Mouse (Mus musculus) heart, embryonic 12.5 days (tissue): ENCODE results near the gene Fam189a2. TPM values are rescaled to one million over a fixed set of nuclear protein-coding genes. Genes with fewer than 3 reads are reported as not detected.
A peak's percentile ranks its signal among the peaks of the same experiment; 100 is the strongest.

Experiments used
- ATAC-seq: fragments of 200-750 bp; cut with Nextera tagmentation; 2 replicates; pipeline ENCODE4 v1.8.0; 2017; ENCODE audit warnings: moderate TSS enrichment, moderate library complexity; ENCODE audit not compliant: insufficient number of reproducible peaks, low FRiP score
- H3K27ac ChIP-seq: fragments of 300-500 bp; sonication (generic); 2 replicates; pipeline ENCODE4 v1.5.1; 2016; ENCODE audit warnings: mild to moderate bottlenecking, moderate library complexity; ENCODE audit not compliant: poor library complexity, severe bottlenecking
- H3K27me3 ChIP-seq: fragments of 300-500 bp; sonication (generic); replicated peaks from 2 replicates; pipeline ENCODE4 v1.6.1; 2016; ENCODE audit warnings: mild to moderate bottlenecking, moderate library complexity
- H3K36me3 ChIP-seq: fragments of 300-500 bp; sonication (generic); 2 replicates; pipeline ENCODE4 v1.6.1; 2016; ENCODE audit warnings: mild to moderate bottlenecking, moderate library complexity
- H3K4me1 ChIP-seq: fragments of 300-500 bp; sonication (generic); replicated peaks from 2 replicates; pipeline ENCODE4 v1.6.1; 2016; ENCODE audit warnings: mild to moderate bottlenecking
- H3K4me2 ChIP-seq: fragments of 300-500 bp; sonication (generic); 2 replicates; pipeline ENCODE4 v1.6.1; 2016; ENCODE audit warnings: mild to moderate bottlenecking, moderate library complexity
- H3K4me3 ChIP-seq: fragments of 300-500 bp; sonication (generic); 2 replicates; pipeline ENCODE4 v1.5.1; 2016; ENCODE audit warnings: mild to moderate bottlenecking
- H3K9ac ChIP-seq: fragments of 300-500 bp; sonication (generic); 2 replicates; pipeline ENCODE4 v1.6.1; 2016; ENCODE audit warnings: mild to moderate bottlenecking, moderate library complexity
- H3K9me3 ChIP-seq: fragments of 300-500 bp; sonication (generic); replicated peaks from 2 replicates; pipeline ENCODE4 v1.6.1; 2016; ENCODE audit warnings: mild to moderate bottlenecking, moderate library complexity
- WGBS: fragments of 180-500 bp; shearing (Covaris S2); methylation state at CpG from one replicate; pipeline ENCODE4 v1.1.7; 2016; 5-methylcytosine and 5-hydroxymethylcytosine counted together
- polyA plus RNA-seq: library from polyadenylated mRNA; unstranded; fragments of >200 nt; fragmentation: Nextera tagmentation; extraction: Ambion mirVana; gene quantifications from 2 replicates; pipeline ENCODE4 v1.2.1, GENCODE M21; 2016

Gene Fam189a2
- polyA plus RNA-seq, 1 experiment from 2014 or later, result 4.8 TPM

DNA sequence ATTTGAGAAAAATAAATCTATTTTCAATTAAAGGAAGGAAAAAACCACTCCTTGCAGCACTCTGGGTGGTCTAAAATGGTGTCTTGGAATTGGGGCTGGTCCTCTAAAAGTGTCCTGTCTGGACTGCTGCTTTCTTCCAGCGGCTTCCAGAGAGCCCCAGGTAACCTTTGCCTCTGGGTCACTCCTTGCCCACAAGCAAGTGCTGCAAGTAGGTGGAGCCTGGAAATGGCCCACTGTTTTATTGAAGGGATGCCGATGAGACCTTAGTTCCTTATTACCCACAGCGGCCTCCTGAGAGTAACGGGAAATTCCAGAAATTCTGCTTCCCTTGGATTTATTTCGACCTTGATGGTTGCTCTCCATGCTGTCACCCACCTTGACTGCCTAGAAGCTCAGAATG, 23.4 kb upstream of the Fam189a2 start:
- Histone ChIP-seq H3K27ac (peak overlapping the region; percentile 94), H3K4me1 (peaks cover 42% of the 10 kb centered on the region)
- no peak for ATAC-seq

DNA sequence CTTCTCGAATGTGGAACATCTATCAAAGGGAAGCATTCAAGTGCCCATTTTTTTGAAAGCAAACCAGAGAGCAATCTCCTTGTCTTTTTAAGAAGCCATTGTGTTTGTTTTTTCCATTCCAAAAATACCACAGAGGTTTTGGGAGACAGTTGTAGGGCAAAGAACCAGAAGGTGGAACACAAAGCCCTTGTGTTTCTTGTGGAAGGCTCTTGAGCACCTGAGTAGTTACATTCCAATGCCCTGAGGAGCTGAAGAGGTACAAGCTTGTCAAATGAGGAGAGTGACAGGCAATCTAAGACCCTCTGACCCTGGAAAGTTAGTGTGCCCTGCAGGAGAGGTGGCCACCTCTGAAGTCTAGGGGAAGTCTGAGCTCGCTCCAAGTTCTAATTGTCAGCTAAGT, 19.7 kb upstream of the Fam189a2 start:
- Histone ChIP-seq H3K9me3 (0 out of 2 replicates have a peak, but pooled peaks cover under 1% of the 10 kb centered on the region), H3K9ac (no peak overlapping the region), H3K4me1 (peaks cover 39% of the 10 kb centered on the region), H3K27me3 (no peaks in the 10 kb centered on the region), H3K27ac (peak overlapping the region; percentile 81), H3K4me2 (no peak overlapping the region), H3K36me3 (no peaks in the 10 kb centered on the region), H3K4me3 (no peak overlapping the region)
- 50% methylated on average over 2 of the region's 2 CpGs for WGBS
- no peak for ATAC-seq

More for the DNA sequence above, 23.4 kb upstream of the Fam189a2 start:
- H3K36me3 ChIP-seq, result no peaks in the 10 kb centered on the region
- 72% methylated on average over 5 of the region's 5 CpGs for WGBS
- H3K9ac ChIP-seq, result no peak overlapping the region
- H3K4me2 ChIP-seq, result no peak overlapping the region
- no peaks in the 10 kb centered on the region for H3K27me3 ChIP-seq
- H3K4me3 ChIP-seq, result no peak overlapping the region
- H3K9me3 ChIP-seq, result peaks cover 5% of the 10 kb centered on the region; the same call in 1 of the 2 replicates

DNA sequence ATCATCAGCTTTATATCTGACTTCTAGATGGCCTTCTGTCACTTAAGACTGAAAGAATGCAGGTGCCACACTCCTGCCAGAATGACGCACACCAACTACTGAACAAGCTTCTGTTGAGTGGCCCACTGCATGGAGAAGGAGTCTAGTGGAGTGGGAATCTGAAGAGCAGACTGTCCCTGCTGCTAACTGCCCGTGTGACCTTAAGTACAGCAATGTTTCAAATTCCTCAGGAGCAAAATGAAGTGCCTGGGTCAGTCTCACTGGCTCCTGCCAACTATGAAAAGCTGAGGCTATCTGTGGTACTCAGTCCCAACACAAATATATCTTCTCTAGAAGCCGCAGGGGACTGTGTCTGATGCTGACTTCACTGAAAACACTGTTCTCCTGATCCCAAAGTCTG, 18.5 kb upstream of the Fam189a2 start:
- peak overlapping the region; percentile 81 for H3K27ac ChIP-seq
- H3K36me3 ChIP-seq, result no peaks in the 10 kb centered on the region
- H3K27me3 ChIP-seq, result no peaks in the 10 kb centered on the region
- 0 out of 2 replicates have a peak, but pooled peaks have one; percentile 2 for ATAC-seq
- H3K4me2 ChIP-seq, result no peak overlapping the region
- H3K4me3 ChIP-seq, result no peak overlapping the region
- no peaks in the 10 kb centered on the region for H3K9me3 ChIP-seq
- H3K9ac ChIP-seq, result no peak overlapping the region
- WGBS, result 42% methylated on average over 3 of the region's 3 CpGs
- peaks cover 29% of the 10 kb centered on the region for H3K4me1 ChIP-seq

DNA sequence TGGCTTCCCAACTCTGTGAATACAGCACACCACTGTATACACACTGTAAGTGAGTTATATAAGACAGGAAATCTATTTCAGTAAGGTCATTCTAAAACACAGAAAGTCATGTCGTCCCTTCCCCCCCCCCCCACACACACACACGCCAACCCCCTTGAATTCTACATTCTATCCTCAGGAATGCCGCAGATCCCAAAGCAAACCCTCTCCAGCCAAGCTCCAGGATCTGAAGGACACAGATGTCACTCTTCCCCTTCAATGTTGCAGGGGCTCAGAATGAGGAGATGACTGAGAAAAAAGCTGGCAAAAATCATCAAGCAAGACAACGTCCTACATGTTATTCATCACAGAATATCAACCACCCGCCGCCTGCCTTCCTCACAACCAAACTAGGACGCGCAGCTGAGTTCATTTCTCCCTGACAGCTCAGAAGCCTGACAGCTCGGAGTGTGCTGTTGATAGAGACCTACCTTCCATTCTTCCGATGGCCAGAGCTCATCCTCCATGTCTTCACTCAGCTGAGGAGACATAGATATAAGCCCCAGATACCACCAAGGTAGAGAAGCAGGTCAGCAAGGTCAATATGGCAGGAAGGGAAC, 15.7 kb upstream of the Fam189a2 start:
- WGBS, result 47% methylated on average over 10 of the region's 10 CpGs
- Histone ChIP-seq H3K27me3 (no peaks in the 10 kb centered on the region), H3K27ac (peak overlapping the region; percentile 84), H3K9me3 (no peaks in the 10 kb centered on the region), H3K4me1 (peaks cover 20% of the 10 kb centered on the region), H3K36me3 (no peaks in the 10 kb centered on the region), H3K4me3 (peak overlapping the region; percentile 17), H3K9ac (0 out of 2 replicates have a peak overlapping the region, but pooled peaks have one; percentile 15), H3K4me2 (peak overlapping the region; percentile 50)
- 0 out of 2 replicates have a peak, but pooled peaks have one; percentile 33 for ATAC-seq

DNA sequence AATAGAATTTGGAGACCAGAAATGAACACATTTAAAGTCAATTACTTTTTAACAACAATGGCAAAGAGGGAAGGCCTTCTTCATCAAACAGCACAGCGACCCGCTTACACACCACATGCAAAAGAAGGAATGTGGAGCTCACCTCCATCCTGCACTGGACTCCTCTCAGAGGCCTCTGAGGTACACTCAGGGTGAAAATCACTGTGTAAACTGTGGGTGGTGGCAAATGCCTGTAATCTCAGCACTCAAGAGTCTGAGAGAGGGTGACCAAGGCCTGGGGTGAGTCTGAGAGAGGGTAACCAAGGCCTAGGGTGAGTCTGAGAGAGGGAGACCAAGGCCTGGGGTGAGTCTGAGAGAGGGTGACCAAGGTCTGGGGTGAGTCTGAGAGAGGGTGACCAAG, 11.6 kb upstream of the Fam189a2 start:
- Histone ChIP-seq H3K4me3 (no peak overlapping the region), H3K9me3 (no peaks in the 10 kb centered on the region), H3K4me1 (no peaks in the 10 kb centered on the region; the same call in 1 of the 2 replicates), H3K27me3 (no peaks in the 10 kb centered on the region), H3K36me3 (no peaks in the 10 kb centered on the region), H3K27ac (no peak overlapping the region), H3K9ac (no peak overlapping the region), H3K4me2 (no peak overlapping the region)
- 95% methylated on average over 2 of the region's 2 CpGs for WGBS
- ATAC-seq, result no peak

DNA sequence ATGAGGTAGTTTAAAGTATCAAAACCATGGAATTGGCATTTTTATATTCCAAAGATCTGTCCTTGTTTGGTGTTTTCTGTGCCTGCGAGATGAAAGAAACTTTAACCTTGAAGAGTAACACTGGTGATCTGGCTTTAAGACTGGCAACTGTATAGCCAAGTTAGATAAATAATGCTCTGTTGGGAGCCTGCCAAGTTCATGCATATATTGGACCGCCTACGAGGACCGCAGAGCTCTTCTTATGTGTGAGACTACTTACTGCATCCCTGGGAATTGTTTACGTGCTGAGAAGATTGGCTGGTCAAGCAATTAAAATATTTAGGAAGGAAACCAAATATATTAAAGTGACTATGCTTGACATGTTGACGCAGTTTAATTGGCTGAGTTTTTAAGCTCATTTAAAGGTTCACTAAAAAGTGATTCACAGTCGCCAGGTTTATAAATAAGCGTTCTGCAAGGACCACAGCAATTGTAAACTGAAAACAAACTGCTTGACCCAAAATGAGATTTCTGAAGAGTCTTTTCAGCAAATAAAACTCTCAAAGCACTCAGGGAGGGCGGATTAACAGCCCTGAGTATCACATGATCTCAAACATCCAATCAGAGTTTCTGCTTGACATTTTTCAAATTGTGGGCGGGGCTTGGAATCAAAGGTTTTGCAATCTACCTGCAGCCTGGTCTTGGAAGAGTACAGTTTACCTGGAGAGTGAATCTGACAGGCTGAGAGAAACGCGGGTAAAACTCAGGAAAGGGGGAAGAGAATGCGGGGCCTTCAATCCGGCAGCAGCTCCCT, 8.4 kb upstream of the Fam189a2 start:
- Histone ChIP-seq H3K4me1 (no peaks in the 10 kb centered on the region), H3K36me3 (no peaks in the 10 kb centered on the region), H3K9ac (no peak overlapping the region), H3K9me3 (peaks cover 4% of the 10 kb centered on the region; the same call in 1 of the 2 replicates), H3K4me2 (no peak overlapping the region), H3K27me3 (no peaks in the 10 kb centered on the region), H3K4me3 (no peak overlapping the region), H3K27ac (no peak overlapping the region)
- 78% methylated on average over 14 of the region's 14 CpGs for WGBS
- ATAC-seq, result no peak

DNA sequence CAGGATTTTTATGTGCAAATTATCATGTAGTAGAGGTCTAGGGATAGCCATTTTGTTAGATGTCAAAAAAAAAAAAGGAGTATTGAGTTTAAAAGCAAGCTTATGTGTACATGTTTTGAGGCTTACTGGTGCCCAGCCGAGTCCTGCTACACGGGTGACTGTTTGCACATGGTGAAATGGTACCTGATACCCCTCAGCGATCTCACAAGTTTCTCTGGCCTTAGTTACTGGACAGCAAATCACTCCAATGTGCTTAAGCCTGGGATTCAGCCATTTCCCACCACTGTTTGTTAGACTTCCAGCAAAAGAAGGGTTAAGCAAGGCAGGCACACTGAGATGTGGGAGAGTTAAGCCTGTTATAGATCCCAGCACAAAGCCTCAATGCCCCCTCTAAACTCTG, 3.5 kb upstream of the Fam189a2 start:
- Histone ChIP-seq H3K9ac (no peak overlapping the region), H3K4me1 (peaks cover 3% of the 10 kb centered on the region; the same call in 1 of the 2 replicates), H3K4me3 (no peak overlapping the region), H3K27ac (no peak overlapping the region), H3K9me3 (peaks cover 4% of the 10 kb centered on the region; the same call in 1 of the 2 replicates), H3K27me3 (0 out of 2 replicates have a peak, but pooled peaks cover 2% of the 10 kb centered on the region), H3K4me2 (no peak overlapping the region), H3K36me3 (no peaks in the 10 kb centered on the region)
- WGBS, result 79% methylated on average over 3 of the region's 3 CpGs
- ATAC-seq, result no peak

DNA sequence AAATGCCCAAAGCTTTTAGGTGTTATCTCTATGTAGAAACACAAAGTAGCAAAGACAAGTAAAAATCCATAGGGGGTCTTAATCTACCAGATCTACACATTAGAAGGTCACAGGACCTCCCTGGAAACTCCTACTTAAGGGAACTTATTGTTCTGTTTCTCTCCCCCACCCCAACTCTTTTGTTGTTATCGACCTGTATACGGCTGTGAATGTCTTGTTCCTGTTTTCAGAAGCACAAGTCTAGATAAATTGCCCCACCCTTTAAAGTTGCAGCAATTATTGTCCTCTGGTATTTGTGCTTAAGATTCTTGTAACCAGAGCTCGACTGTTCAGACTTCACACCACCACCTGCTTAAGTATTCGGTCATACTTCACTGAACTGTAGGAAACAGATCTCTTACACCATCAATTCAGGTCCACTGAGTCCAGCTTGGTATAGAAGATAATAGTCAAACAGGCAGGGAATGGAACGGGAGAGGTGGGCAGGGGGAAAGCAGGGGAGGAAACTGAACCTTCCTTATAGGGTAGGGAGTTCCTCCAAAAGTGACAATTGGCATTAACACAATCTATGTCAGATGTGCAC, 1.9 kb upstream of the Fam189a2 start:
- H3K27ac ChIP-seq, result no peak overlapping the region
- H3K36me3 ChIP-seq, result no peaks in the 10 kb centered on the region
- peaks cover 15% of the 10 kb centered on the region for H3K4me1 ChIP-seq
- peaks cover 4% of the 10 kb centered on the region; the same call in 1 of the 2 replicates for H3K9me3 ChIP-seq
- no peak overlapping the region for H3K4me2 ChIP-seq
- H3K27me3 ChIP-seq, result 0 out of 2 replicates have a peak, but pooled peaks cover 2% of the 10 kb centered on the region
- H3K4me3 ChIP-seq, result no peak overlapping the region
- WGBS, result 48% methylated on average over 5 of the region's 5 CpGs
- no peak overlapping the region for H3K9ac ChIP-seq
- ATAC-seq, result no peak

DNA sequence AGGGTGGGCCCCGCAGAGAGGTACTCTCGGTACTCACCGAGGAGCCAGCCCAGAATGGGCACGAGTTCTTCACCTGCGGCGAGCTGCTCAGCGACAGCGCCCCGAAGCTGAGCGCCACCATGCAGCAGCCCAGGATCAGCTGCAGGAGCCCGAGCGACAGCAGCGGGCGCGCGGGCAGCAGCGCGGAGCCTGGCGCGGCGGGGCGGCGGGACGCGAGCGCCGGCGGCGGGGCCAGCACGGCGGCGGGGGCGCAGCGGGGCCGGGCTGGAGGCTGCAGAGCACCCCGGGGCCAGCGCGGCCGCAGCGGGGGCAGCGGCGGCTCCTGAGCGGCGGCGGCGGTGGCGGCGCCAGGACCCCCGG, 328 bp downstream of the Fam189a2 start:
- peak; percentile 56 for ATAC-seq
- 29% methylated on average over 49 of the region's 49 CpGs for WGBS
- H3K4me1 ChIP-seq, result peaks cover 25% of the 10 kb centered on the region
- peak overlapping the region; percentile 90 for H3K27ac ChIP-seq
- H3K4me3 ChIP-seq, result peak overlapping the region; percentile 76
- H3K9me3 ChIP-seq, result no peaks in the 10 kb centered on the region
- no peaks in the 10 kb centered on the region for H3K36me3 ChIP-seq
- peak overlapping the region; percentile 67 for H3K4me2 ChIP-seq
- peak overlapping the region; percentile 92 for H3K9ac ChIP-seq
- 0 out of 2 replicates have a peak, but pooled peaks cover 2% of the 10 kb centered on the region for H3K27me3 ChIP-seq

DNA sequence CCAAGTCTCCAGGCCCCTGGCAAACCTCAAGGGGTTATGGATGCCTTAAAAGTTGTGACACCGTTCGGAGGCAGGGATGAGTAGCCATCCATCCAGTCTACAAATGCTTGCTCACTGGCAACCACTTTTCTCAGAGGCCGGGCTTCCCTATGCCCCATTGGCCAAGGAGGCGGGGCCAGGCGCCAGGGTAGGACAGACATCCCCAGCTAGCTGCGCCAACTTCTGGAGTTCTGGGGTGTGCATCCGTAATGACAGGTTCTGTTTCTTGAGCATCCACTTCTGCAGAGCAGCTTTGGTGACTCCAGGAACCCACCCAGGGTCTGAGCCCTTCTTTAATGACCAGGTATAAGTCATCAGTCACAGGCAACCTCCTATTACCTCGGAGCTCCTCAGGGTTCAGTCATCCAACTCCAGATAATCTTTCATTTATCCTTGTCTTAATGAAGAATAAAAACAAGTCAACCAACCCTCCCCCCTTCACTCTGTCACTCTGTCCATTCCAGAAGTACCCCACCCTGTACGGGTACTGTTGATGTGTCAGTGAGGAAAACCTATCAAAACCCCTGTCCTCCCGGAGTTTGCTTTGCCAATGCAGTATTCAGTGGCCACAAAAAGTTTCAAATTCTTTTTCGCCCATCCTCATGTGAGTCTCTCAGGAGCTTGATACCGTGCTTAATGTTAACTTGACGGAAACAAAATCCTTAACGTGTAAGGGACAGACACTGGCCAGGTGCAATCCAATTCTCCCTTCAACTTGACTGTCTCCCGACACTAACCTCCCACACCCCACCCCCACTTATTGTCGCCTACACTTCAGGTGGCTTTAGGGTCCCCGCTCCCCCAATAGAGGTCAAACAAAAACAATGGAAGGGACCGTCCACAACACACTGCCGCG, 956 bp downstream of the Fam189a2 start:
- Histone ChIP-seq H3K9ac (peak overlapping the region; percentile 92), H3K4me3 (peak overlapping the region; percentile 76), H3K27me3 (0 out of 2 replicates have a peak, but pooled peaks cover 2% of the 10 kb centered on the region), H3K4me1 (peaks cover 31% of the 10 kb centered on the region), H3K9me3 (no peaks in the 10 kb centered on the region), H3K36me3 (no peaks in the 10 kb centered on the region), H3K27ac (peak overlapping the region; percentile 90), H3K4me2 (peak overlapping the region; percentile 67)
- ATAC-seq, result no peak
- WGBS, result 13% methylated on average over 20 of the region's 20 CpGs
